In genomic region chr19:6533290-6534117, GRCm38 (mm10) we compare ENCODE assay signal across 12 mouse cellular contexts. TPM values are rescaled to one million over a fixed set of nuclear protein-coding genes. Genes with fewer than 3 reads are reported as not detected.
DNase-seq lines count a peak whose midpoint lies in the region; ATAC-seq and TF ChIP-seq lines count a peak whose summit lies in the region.
"Had no signal": no experiment of that assay in that cellular context is flagged by ENCODE, and none has a peak within 500 bp of the region (broad histone marks: within the 10 kb centered on the region; RNA-seq: fewer than 3 reads in every experiment).

No protein-coding gene starts in this region.

- H3K4me1 ChIP-seq in hindbrain, embryonic 11.5 days (replicated peaks; ENCODE audit: control insufficient read depth, insufficient read depth, low read length): peaks cover 17% of the 10 kb centered on the region
- H3K4me1 ChIP-seq in midbrain, embryonic 14.5 days (ENCODE audit: control insufficient read depth, insufficient read depth, low read length): peaks cover 46% of the 10 kb centered on the region
- H3K4me1 ChIP-seq in lung, adult 2 months (ENCODE audit: control insufficient read depth, insufficient read depth, low read length): 0 out of 2 replicates have a peak, but pooled peaks cover 4% of the 10 kb centered on the region

- peak overlapping the region; percentile 40; the same call in 1 of the 2 replicates for H3K27ac ChIP-seq in hindbrain, embryonic 11.5 days (ENCODE audit: low read depth, low read length)
- 0 out of 2 replicates have a peak overlapping the region, but pooled peaks have one; percentile 32 for H3K27ac ChIP-seq in midbrain, embryonic 14.5 days (replicated peaks; ENCODE audit: low read depth, low read length)
- H3K27ac ChIP-seq: embryonic facial prominence, embryonic 15.5 days; lung, embryonic 15.5 days had no signal

- 64% methylated on average over 11 of the region's 11 CpGs for WGBS in hindbrain, embryonic 11.5 days
- WGBS in midbrain, embryonic 14.5 days: 70% methylated on average over 11 of the region's 11 CpGs
- WGBS in lung, adult 2 months: 78% methylated on average over 11 of the region's 11 CpGs

- peak; percentile 86 for DNase-seq in cerebellum, adult 11-12 months
- peak; percentile 88 for DNase-seq in cerebellum, adult 9-11 months
- peak; percentile 21 for DNase-seq in hindbrain, embryonic 11.5 days (ENCODE audit: low spot score)
- DNase-seq in midbrain, embryonic 14.5 days: no peak
- no peak for DNase-seq in embryo, embryonic 10 days (ENCODE audit: low spot score)
- DNase-seq in lung, adult 2 months: no peak
- DNase-seq in thymus, adult 18-20 months: no peak

- TF ChIP-seq CTCF in lung, adult 2 months (IDR thresholded peaks at IDR 0.05; ENCODE audit: insufficient read depth, low read length): no peak

- TF ChIP-seq POLR2A in lung, adult 2 months (IDR thresholded peaks at IDR 0.05; ENCODE audit: borderline replicate concordance, extremely low read depth, low read depth, low read length): no peak

- H3K9me3 ChIP-seq in hindbrain, embryonic 11.5 days (ENCODE audit: control insufficient read depth, low read length): no peaks in the 10 kb centered on the region
- no peaks in the 10 kb centered on the region for H3K9me3 ChIP-seq in midbrain, embryonic 14.5 days (ENCODE audit: control insufficient read depth, low read length)
- H3K9me3 ChIP-seq: embryonic facial prominence, embryonic 15.5 days; lung, embryonic 15.5 days had no signal

- no peak overlapping the region for H3K4me3 ChIP-seq in hindbrain, embryonic 11.5 days (ENCODE audit: low read depth, low read length)
- no peak overlapping the region for H3K4me3 ChIP-seq in midbrain, embryonic 14.5 days (replicated peaks; ENCODE audit: low read depth, low read length)
- H3K4me3 ChIP-seq in lung, adult 2 months (replicated peaks; ENCODE audit: extremely low read depth, low read depth, low read length): no peak overlapping the region
- H3K4me3 ChIP-seq: lung, embryonic 15.5 days; myocyte had no signal

- H3K4me2 ChIP-seq in hindbrain, embryonic 11.5 days (replicated peaks; ENCODE audit: low read depth, low read length): no peak overlapping the region
- H3K4me2 ChIP-seq in midbrain, embryonic 14.5 days (ENCODE audit: low read length): no peak overlapping the region; the same call in 1 of the 2 replicates

- no peak overlapping the region for H3K9ac ChIP-seq in hindbrain, embryonic 11.5 days (ENCODE audit: low read depth, low read length)
- H3K9ac ChIP-seq in midbrain, embryonic 14.5 days (replicated peaks; ENCODE audit: low read length): no peak overlapping the region
- H3K9ac ChIP-seq: embryonic facial prominence, embryonic 15.5 days; lung, embryonic 15.5 days had no signal

- no peaks in the 10 kb centered on the region for H3K36me3 ChIP-seq in hindbrain, embryonic 11.5 days (ENCODE audit: control insufficient read depth, insufficient read depth, low read length)
- peaks cover 12% of the 10 kb centered on the region; the same call in 1 of the 2 replicates for H3K36me3 ChIP-seq in midbrain, embryonic 14.5 days (ENCODE audit: control insufficient read depth, insufficient read depth, low read length)
- H3K36me3 ChIP-seq: embryonic facial prominence, embryonic 15.5 days; lung, embryonic 15.5 days had no signal

- peaks cover 3% of the 10 kb centered on the region; the same call in 1 of the 2 replicates for H3K27me3 ChIP-seq in hindbrain, embryonic 11.5 days (ENCODE audit: control insufficient read depth, insufficient read depth, low read length)
- H3K27me3 ChIP-seq in midbrain, embryonic 14.5 days (ENCODE audit: control insufficient read depth, insufficient read depth, low read length): no peaks in the 10 kb centered on the region

- ATAC-seq in cerebellum, adult (ENCODE audit: insufficient number of reproducible peaks, low FRiP score, low TSS enrichment): no peak
- no peak for ATAC-seq in hindbrain, embryonic 11.5 days (ENCODE audit: low FRiP score)
- no peak for ATAC-seq in midbrain, embryonic 14.5 days (ENCODE audit: low FRiP score, low TSS enrichment)

RNA-seq across cellular contexts. Expression of gene Slc22a12, which starts 9.3 kb away (rescaled TPM):
- not detected in 2 replicates for polyA plus RNA-seq in hindbrain, embryonic 11.5 days (2014; fragmentation: Nextera tagmentation; extraction: Ambion mirVana)
- not detected in 2 replicates for polyA plus RNA-seq in midbrain, embryonic 14.5 days (2014; fragmentation: Nextera tagmentation; extraction: Ambion mirVana)
- polyA plus RNA-seq in lung, adult 2 months (2012; rRNA removed): 0.62 and 0.65 TPM in 2 replicates
- polyA plus RNA-seq: embryonic facial prominence, embryonic 15.5 days; myocyte; small intestine, adult 2 months had no signal

Comparison
In these comparisons a context has a peak if more than half of its experiments do, and no peak if none do; other contexts are left out.
1. DNase-seq: peak in cerebellum, adult 11-12 months (single experiment), cerebellum, adult 9-11 months (single experiment) and hindbrain, embryonic 11.5 days (single experiment); none in midbrain, embryonic 14.5 days (single experiment), embryo, embryonic 10 days (single experiment), lung, adult 2 months (single experiment) and thymus, adult 18-20 months (0 of 2).